Mouse (Mus musculus): ENCODE measurements around the gene Mfge8.

Mfge8 gene

GRCm38 (mm10) chr7:79130385-79130784, 18.5 kb downstream of the Mfge8 start:
- WGBS = 33% methylated on average over 13 of the region's 13 CpGs

GRCm38 (mm10) chr7:79129883-79130282, 19.0 kb downstream of the Mfge8 start:
- 43% methylated on average over 8 of the region's 8 CpGs for WGBS

- 43% methylated on average over 5 of the region's 5 CpGs for WGBS
Observed at GRCm38 (mm10) chr7:79123465-79123864, 25.4 kb downstream of the Mfge8 start.

- whole genome bisulfite sequencing = 39% methylated on average over 4 of the region's 4 CpGs
Observed at GRCm38 (mm10) chr7:79113848-79114247, 35.0 kb downstream of the Mfge8 start.

- 74% methylated on average over 5 of the region's 5 CpGs for WGBS
Observed at GRCm38 (mm10) chr7:79096492-79096891, 52.4 kb downstream of the Mfge8 start.

GRCm38 (mm10) chr7:79089111-79089510, 59.7 kb downstream of the Mfge8 start:
- WGBS = 75% methylated on average over 4 of the region's 4 CpGs

Measured in cerebral cortex, adult 2 months (tissue).